Mouse (Mus musculus): ENCODE results near the gene Tktl1. TPM values are rescaled to one million over a fixed set of nuclear protein-coding genes. Genes with fewer than 3 reads are reported as not detected.
"Not testable (repeated sequence)": the region's sequence is repeated elsewhere in the genome, so short reads cannot be mapped to it uniquely, and the experiment has no call there.

The Tktl1 gene
- 0.20 TPM in 1 of 2 replicates, not detected in the other for polyA plus RNA-seq (2014; fragmentation: Nextera tagmentation; extraction: Ambion mirVana)

GRCm38 (mm10) chrX:74176959-74177358, at the start of gene Tktl1:
TSS of gene Tktl1 (plus strand) at chrX:74177259.
- DNase-seq (ENCODE audit: low spot score) (no peak), ATAC-seq (ENCODE audit: low FRiP score) (no peak)
- H3K4me2 ChIP-seq (replicated peaks; ENCODE audit: low read depth, low read length): no peak within 1 kb of the TSS
- H3K4me1 ChIP-seq (replicated peaks; ENCODE audit: control insufficient read depth, insufficient read depth, low read length): no peaks in the 10 kb centered on the region
- H3K27ac ChIP-seq (ENCODE audit: low read depth, low read length): no peak within 1 kb of the TSS
- H3K4me3 ChIP-seq (ENCODE audit: low read depth, low read length): no peak within 1 kb of the TSS
- WGBS: 87% methylated on average over 17 of the region's 17 CpGs
- H3K9me3 ChIP-seq (ENCODE audit: control insufficient read depth, low read length): no peaks in the 10 kb centered on the region
- H3K9ac ChIP-seq (ENCODE audit: low read depth, low read length): no peak within 1 kb of the TSS
- H3K36me3 ChIP-seq (ENCODE audit: control insufficient read depth, insufficient read depth, low read length): no peaks in the 10 kb centered on the region
- no peaks in the 10 kb centered on the region for H3K27me3 ChIP-seq (ENCODE audit: control insufficient read depth, insufficient read depth, low read length)

- H3K9ac ChIP-seq (ENCODE audit: low read depth, low read length); DNase-seq (ENCODE audit: low spot score); H3K4me1 ChIP-seq (replicated peaks; ENCODE audit: control insufficient read depth, insufficient read depth, low read length); H3K27ac ChIP-seq (ENCODE audit: low read depth, low read length); H3K4me3 ChIP-seq (ENCODE audit: low read depth, low read length); ATAC-seq (ENCODE audit: low FRiP score); H3K9me3 ChIP-seq (ENCODE audit: control insufficient read depth, low read length); H3K36me3 ChIP-seq (ENCODE audit: control insufficient read depth, insufficient read depth, low read length); H3K4me2 ChIP-seq (replicated peaks; ENCODE audit: low read depth, low read length); H3K27me3 ChIP-seq (ENCODE audit: control insufficient read depth, insufficient read depth, low read length): not testable (repeated sequence)
- 40% methylated on average over 1 of the region's 1 CpGs for WGBS
Measured at GRCm38 (mm10) chrX:74135263-74135662, 41.8 kb upstream of the Tktl1 start, which contains the start of gene Mecp2. TSS of gene Mecp2 (minus strand) at chrX:74135363.

- no peaks in the 10 kb centered on the region for H3K9me3 ChIP-seq (ENCODE audit: control insufficient read depth, low read length)
- no peaks in the 10 kb centered on the region for H3K36me3 ChIP-seq (ENCODE audit: control insufficient read depth, insufficient read depth, low read length)
- no peak within 1 kb of the TSS for H3K4me3 ChIP-seq (ENCODE audit: low read depth, low read length)
- WGBS: 82% methylated on average over 1 of the region's 1 CpGs
- no peaks in the 10 kb centered on the region for H3K4me1 ChIP-seq (replicated peaks; ENCODE audit: control insufficient read depth, insufficient read depth, low read length)
- no peak within 1 kb of the TSS for H3K9ac ChIP-seq (ENCODE audit: low read depth, low read length)
- no peak for ATAC-seq (ENCODE audit: low FRiP score)
- no peak for DNase-seq (ENCODE audit: low spot score)
- H3K27me3 ChIP-seq (ENCODE audit: control insufficient read depth, insufficient read depth, low read length): no peaks in the 10 kb centered on the region
- no peak within 1 kb of the TSS for H3K4me2 ChIP-seq (replicated peaks; ENCODE audit: low read depth, low read length)
- no peak within 1 kb of the TSS for H3K27ac ChIP-seq (ENCODE audit: low read depth, low read length)
Measured at GRCm38 (mm10) chrX:74167738-74168137, 9.3 kb upstream of the Tktl1 start, which contains the start of gene Tex28. TSS of gene Tex28 (minus strand) at chrX:74167838.

GRCm38 (mm10) chrX:74203556-74203955, 26.5 kb downstream of the Tktl1 start:
- no peaks in the 10 kb centered on the region for H3K4me1 ChIP-seq (replicated peaks; ENCODE audit: control insufficient read depth, insufficient read depth, low read length)
- ATAC-seq (ENCODE audit: low FRiP score) (no peak), DNase-seq (ENCODE audit: low spot score) (no peak)
- no peak overlapping the region for H3K4me3 ChIP-seq (ENCODE audit: low read depth, low read length)
- no peaks in the 10 kb centered on the region for H3K36me3 ChIP-seq (ENCODE audit: control insufficient read depth, insufficient read depth, low read length)
- H3K9ac ChIP-seq (ENCODE audit: low read depth, low read length): no peak overlapping the region
- H3K9me3 ChIP-seq (ENCODE audit: control insufficient read depth, low read length): no peaks in the 10 kb centered on the region
- H3K27ac ChIP-seq (ENCODE audit: low read depth, low read length): no peak overlapping the region
- no peaks in the 10 kb centered on the region for H3K27me3 ChIP-seq (ENCODE audit: control insufficient read depth, insufficient read depth, low read length)
- H3K4me2 ChIP-seq (replicated peaks; ENCODE audit: low read depth, low read length): no peak overlapping the region
- WGBS: 91% methylated on average over 2 of the region's 2 CpGs

GRCm38 (mm10) chrX:74218496-74218895, 41.4 kb downstream of the Tktl1 start:
- Histone ChIP-seq H3K4me2 (replicated peaks; ENCODE audit: low read depth, low read length) (no peak overlapping the region), H3K9me3 (ENCODE audit: control insufficient read depth, low read length) (no peaks in the 10 kb centered on the region), H3K4me3 (ENCODE audit: low read depth, low read length) (no peak overlapping the region), H3K4me1 (replicated peaks; ENCODE audit: control insufficient read depth, insufficient read depth, low read length) (no peaks in the 10 kb centered on the region), H3K36me3 (ENCODE audit: control insufficient read depth, insufficient read depth, low read length) (no peaks in the 10 kb centered on the region), H3K27ac (ENCODE audit: low read depth, low read length) (no peak overlapping the region), H3K27me3 (ENCODE audit: control insufficient read depth, insufficient read depth, low read length) (no peaks in the 10 kb centered on the region), H3K9ac (ENCODE audit: low read depth, low read length) (no peak overlapping the region)
- 95% methylated on average over 4 of the region's 4 CpGs for WGBS
- ATAC-seq (ENCODE audit: low FRiP score): no peak
- no peak for DNase-seq (ENCODE audit: low spot score)

- no peak overlapping the region for H3K9ac ChIP-seq (ENCODE audit: low read depth, low read length)
- H3K36me3 ChIP-seq (ENCODE audit: control insufficient read depth, insufficient read depth, low read length): no peaks in the 10 kb centered on the region
- no peak overlapping the region for H3K4me2 ChIP-seq (replicated peaks; ENCODE audit: low read depth, low read length)
- H3K4me1 ChIP-seq (replicated peaks; ENCODE audit: control insufficient read depth, insufficient read depth, low read length): no peaks in the 10 kb centered on the region
- H3K4me3 ChIP-seq (ENCODE audit: low read depth, low read length): no peak overlapping the region
- no peaks in the 10 kb centered on the region for H3K27me3 ChIP-seq (ENCODE audit: control insufficient read depth, insufficient read depth, low read length)
- no peak for DNase-seq (ENCODE audit: low spot score)
- 57% methylated on average over 13 of the region's 13 CpGs for WGBS
- no peak overlapping the region for H3K27ac ChIP-seq (ENCODE audit: low read depth, low read length)
- ATAC-seq (ENCODE audit: low FRiP score): no peak
- H3K9me3 ChIP-seq (ENCODE audit: control insufficient read depth, low read length): no peaks in the 10 kb centered on the region
Measured at GRCm38 (mm10) chrX:74219449-74219848, 42.4 kb downstream of the Tktl1 start.

- H3K4me3 ChIP-seq (ENCODE audit: low read depth, low read length); H3K4me2 ChIP-seq (replicated peaks; ENCODE audit: low read depth, low read length); H3K27me3 ChIP-seq (ENCODE audit: control insufficient read depth, insufficient read depth, low read length); H3K36me3 ChIP-seq (ENCODE audit: control insufficient read depth, insufficient read depth, low read length); H3K27ac ChIP-seq (ENCODE audit: low read depth, low read length); H3K9ac ChIP-seq (ENCODE audit: low read depth, low read length); H3K4me1 ChIP-seq (replicated peaks; ENCODE audit: control insufficient read depth, insufficient read depth, low read length); H3K9me3 ChIP-seq (ENCODE audit: control insufficient read depth, low read length); DNase-seq (ENCODE audit: low spot score); ATAC-seq (ENCODE audit: low FRiP score): not testable (repeated sequence)
- 36% methylated on average over 1 of the region's 1 CpGs for WGBS
Measured at GRCm38 (mm10) chrX:74220099-74220498, 43.0 kb downstream of the Tktl1 start.

- H3K36me3 ChIP-seq (ENCODE audit: control insufficient read depth, insufficient read depth, low read length): peaks cover 6% of the 10 kb centered on the region
- no peaks in the 10 kb centered on the region for H3K4me1 ChIP-seq (replicated peaks; ENCODE audit: control insufficient read depth, insufficient read depth, low read length)
- H3K27ac ChIP-seq (ENCODE audit: low read depth, low read length): no peak overlapping the region
- no peaks in the 10 kb centered on the region for H3K9me3 ChIP-seq (ENCODE audit: control insufficient read depth, low read length)
- H3K9ac ChIP-seq (ENCODE audit: low read depth, low read length): no peak overlapping the region
- H3K4me2 ChIP-seq (replicated peaks; ENCODE audit: low read depth, low read length): no peak overlapping the region
- H3K4me3 ChIP-seq (ENCODE audit: low read depth, low read length): no peak overlapping the region
- no peak for ATAC-seq (ENCODE audit: low FRiP score)
- H3K27me3 ChIP-seq (ENCODE audit: control insufficient read depth, insufficient read depth, low read length): no peaks in the 10 kb centered on the region
- DNase-seq (ENCODE audit: low spot score): no peak
- WGBS: 88% methylated on average over 1 of the region's 1 CpGs
Measured at GRCm38 (mm10) chrX:74230038-74230437, 53.0 kb downstream of the Tktl1 start.

GRCm38 (mm10) chrX:74233196-74233595, 56.1 kb downstream of the Tktl1 start:
- DNase-seq (ENCODE audit: low spot score): no peak
- WGBS: 93% methylated on average over 5 of the region's 5 CpGs

More at GRCm38 (mm10) chrX:74233196-74233595, 56.1 kb downstream of the Tktl1 start:
- no peaks in the 10 kb centered on the region for H3K27me3 ChIP-seq (ENCODE audit: control insufficient read depth, insufficient read depth, low read length)
- no peaks in the 10 kb centered on the region for H3K4me1 ChIP-seq (replicated peaks; ENCODE audit: control insufficient read depth, insufficient read depth, low read length)
- no peaks in the 10 kb centered on the region for H3K9me3 ChIP-seq (ENCODE audit: control insufficient read depth, low read length)
- no peak overlapping the region for H3K4me3 ChIP-seq (ENCODE audit: low read depth, low read length)
- H3K9ac ChIP-seq (ENCODE audit: low read depth, low read length): no peak overlapping the region
- H3K4me2 ChIP-seq (replicated peaks; ENCODE audit: low read depth, low read length): no peak overlapping the region
- no peak for ATAC-seq (ENCODE audit: low FRiP score)
- H3K36me3 ChIP-seq (ENCODE audit: control insufficient read depth, insufficient read depth, low read length): peaks cover 7% of the 10 kb centered on the region
- H3K27ac ChIP-seq (ENCODE audit: low read depth, low read length): no peak overlapping the region

Measured in hindbrain, embryonic 11.5 days (tissue).